Comparison of ENCODE assay signal across 19 mouse cellular contexts in the genomic region with DNA sequence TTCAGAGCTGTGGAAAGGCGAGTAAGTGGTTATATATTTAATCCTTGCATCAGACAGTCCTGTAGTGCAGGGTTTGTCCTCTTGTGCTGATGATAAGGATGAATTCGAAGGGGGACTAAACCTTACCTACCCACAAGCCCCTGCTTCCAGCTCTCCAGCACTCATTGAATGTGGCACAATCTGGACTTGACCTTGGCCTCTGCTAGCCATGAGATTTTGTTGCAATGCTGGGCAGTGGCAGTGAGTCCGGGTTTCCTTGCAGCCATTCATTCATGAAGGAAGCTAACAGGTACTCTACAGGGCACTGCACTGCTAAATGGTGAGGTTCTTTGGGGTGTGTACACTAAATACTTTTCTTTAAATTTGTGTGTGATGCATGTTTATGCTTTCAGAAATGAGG. TPM values are rescaled to one million over a fixed set of nuclear protein-coding genes. Genes with fewer than 3 reads are reported as not detected.
A peak's percentile ranks its signal among the peaks of the same experiment; 100 is the strongest.
DNase-seq lines count a peak whose midpoint lies in the region.
"Had no signal": no experiment of that assay in that cellular context is flagged by ENCODE, and none has a peak within 500 bp of the region (broad histone marks: within the 10 kb centered on the region; RNA-seq: fewer than 3 reads in every experiment).

No protein-coding gene starts in this region.

- DNase-seq in adrenal gland, adult (ENCODE audit: inconsistent age in 2 of 2, low spot score in 1 of 2), result peak; percentile 38 to 76
- no peak for DNase-seq in adrenal gland, postnatal 25 days
- DNase-seq in adrenal gland, postnatal 36 days, result peak; percentile 37 to 53
- DNase-seq in adrenal gland, adult 18-20 months (ENCODE audit: low spot score in 2 of 2), result no peak
- peak; percentile 22 for DNase-seq in testis, postnatal 14 days (ENCODE audit: low spot score)
- DNase-seq in testis, postnatal 10 days (ENCODE audit: low spot score), result no peak
- no peak for DNase-seq in left cerebral cortex, postnatal 36 days (ENCODE audit: low spot score in 2 of 2)
- no peak for DNase-seq in c-Kit-positive CD71-positive TER-119-positive erythroid progenitor cells, embryonic 14.5 days (ENCODE audit: low spot score)
- DNase-seq: adrenal gland, postnatal 10 days; cerebellum, adult 11-12 months; cerebellum, adult 8-10 months; cerebellum, postnatal 10 days; cerebellum, postnatal 36 days; embryo, embryonic 11 days; gastrocnemius, postnatal 10 days; gastrocnemius, postnatal 36 days; heart, adult 2 months; heart, postnatal 14 days; heart, postnatal 4 days had no signal

- intact Hi-C loops in left cerebral cortex, postnatal 36 days (cut with DNase I), result no loop called here

RNA-seq across cellular contexts. Expression of a gene that starts 6.0 kb away (rescaled TPM):
- total RNA-seq in adrenal gland, postnatal 25 days (2021), result 26.9 and 31.0 TPM in 2 replicates
- 10 to 100 TPM; 17.4 to 25.5 TPM for total RNA-seq in adrenal gland, postnatal 36 days (2021)
- total RNA-seq in adrenal gland, adult 18-20 months (2021), result 10 to 100 TPM; 17.0 to 30.0 TPM
- total RNA-seq in left cerebral cortex, postnatal 36 days (2021), result 10 to 100 TPM; 12.8 to 13.5 TPM

RNA-seq across cellular contexts. Expression of a gene that starts 20.5 kb away (rescaled TPM):
- 9.3 and 14.2 TPM in 2 replicates for total RNA-seq in adrenal gland, postnatal 25 days (2021)
- 10 to 100 TPM in 1 of 2 experiments, 1 to 10 TPM in 1; 7.9 to 11.1 TPM for total RNA-seq in adrenal gland, postnatal 36 days (2021)
- 1 to 10 TPM; 6.7 to 6.9 TPM for total RNA-seq in adrenal gland, adult 18-20 months (2021)
- 10 to 100 TPM; 23.4 to 24.4 TPM for total RNA-seq in left cerebral cortex, postnatal 36 days (2021)

RNA-seq across cellular contexts. Expression of a gene that starts 49.1 kb away (rescaled TPM):
- total RNA-seq in adrenal gland, postnatal 25 days (2021), result 18.3 and 20.1 TPM in 2 replicates
- 10 to 100 TPM; 13.2 to 19.8 TPM for total RNA-seq in adrenal gland, postnatal 36 days (2021)
- 10 to 100 TPM; 11.4 to 11.9 TPM for total RNA-seq in adrenal gland, adult 18-20 months (2021)
- total RNA-seq in left cerebral cortex, postnatal 36 days (2021), result 10 to 100 TPM; 24.0 to 26.7 TPM

RNA-seq across cellular contexts. Expression of a gene that starts 52.5 kb away (rescaled TPM):
- 27.5 and 30.0 TPM in 2 replicates for total RNA-seq in adrenal gland, postnatal 25 days (2021)
- 10 to 100 TPM; 30.7 to 30.9 TPM for total RNA-seq in adrenal gland, postnatal 36 days (2021)
- total RNA-seq in adrenal gland, adult 18-20 months (2021), result 10 to 100 TPM; 23.1 to 26.9 TPM
- 10 to 100 TPM; 24.6 to 26.7 TPM for total RNA-seq in left cerebral cortex, postnatal 36 days (2021)

Comparison
In these comparisons a context has a peak if more than half of its experiments do, and no peak if none do; other contexts are left out.
1. DNase-seq: peak in adrenal gland, adult (2 of 2), adrenal gland, postnatal 36 days (2 of 2) and testis, postnatal 14 days (single experiment); none in adrenal gland, postnatal 25 days (single experiment), adrenal gland, adult 18-20 months (0 of 2), testis, postnatal 10 days (single experiment), left cerebral cortex, postnatal 36 days (0 of 2) and c-Kit-positive CD71-positive TER-119-positive erythroid progenitor cells, embryonic 14.5 days (single experiment).